Mouse (Mus musculus) gastrocnemius, adult 8-10 months (tissue): ENCODE measurements at regions not wholly inside any gene's neighbourhood (a gene's known extent, or its start where the extent isn't known, plus 50 kb on each side); places are given as distances from the start of the nearest gene placed in this dataset.
A peak's percentile ranks its signal among the peaks of the same experiment; 100 is the strongest.

ENCODE experiments used
- DNase-seq, 2 experiments: peaks; one replicate each; pipeline ENCODE4 v3.0.0; 2022; ENCODE audit warnings: low spot score in 2 of 2

GRCm38 (mm10) chr5:148616426-148616825, 63.8 kb upstream of the Ubl3 start:
- no peak for DNase-seq

GRCm38 (mm10) chr5:148615706-148616366, 63.2 kb upstream of the Ubl3 start:
- DNase-seq: no peak

- no peak for DNase-seq
These were observed 62.5 kb upstream of the Ubl3 start for GRCm38 (mm10) chr5:148615117-148615516.

- no peak for DNase-seq
These were observed 58.7 kb upstream of the Ubl3 start for GRCm38 (mm10) chr5:148611323-148611722.

GRCm38 (mm10) chr5:148609506-148609880, 56.9 kb upstream of the Ubl3 start:
- DNase-seq: no peak

- DNase-seq: no peak
These were observed 56.4 kb upstream of the Ubl3 start for GRCm38 (mm10) chr5:148608857-148609505.

GRCm38 (mm10) chr5:148608178-148608577, 55.6 kb upstream of the Ubl3 start:
- peak; percentile 63 to 68 for DNase-seq

GRCm38 (mm10) chr5:148605730-148606129, 53.1 kb upstream of the Ubl3 start:
- DNase-seq: no peak
